Mouse (Mus musculus) embryo, embryonic 11.5 days (tissue): Measurements from ENCODE around the gene Clec4n.
"Not testable (repeated sequence)": the region's sequence is repeated elsewhere in the genome, so short reads cannot be mapped to it uniquely, and the experiment has no call there.

Experiments
- DNase-seq: peaks from one replicate; pipeline ENCODE4 v3.0.0-alpha.2; 2012; ENCODE audit warnings: low read depth, low spot score

Gene Clec4n

DNA sequence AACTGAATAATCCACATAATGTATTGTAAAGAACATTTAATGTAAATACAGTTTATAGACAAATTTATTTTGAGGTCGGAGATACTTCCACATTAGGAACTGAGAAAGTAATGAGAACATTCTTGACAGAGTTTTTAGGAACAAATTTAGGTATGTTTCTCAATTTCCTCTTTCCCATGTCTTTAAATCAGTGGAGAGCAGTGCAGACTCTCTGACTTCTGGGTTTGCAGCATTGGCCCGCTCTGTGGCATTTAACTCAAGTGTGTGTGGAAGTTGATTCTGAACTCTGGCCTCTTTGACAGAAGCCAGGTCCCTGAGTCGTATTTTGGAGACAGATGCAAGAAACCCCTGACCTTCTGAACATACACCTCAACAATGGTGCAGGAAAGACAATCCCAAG lies at the start of gene Clec4n:
Clec4n (plus strand) TSS at position 200 of the 400 bp plus-strand sequence.
- DNase-seq: no peak

DNA sequence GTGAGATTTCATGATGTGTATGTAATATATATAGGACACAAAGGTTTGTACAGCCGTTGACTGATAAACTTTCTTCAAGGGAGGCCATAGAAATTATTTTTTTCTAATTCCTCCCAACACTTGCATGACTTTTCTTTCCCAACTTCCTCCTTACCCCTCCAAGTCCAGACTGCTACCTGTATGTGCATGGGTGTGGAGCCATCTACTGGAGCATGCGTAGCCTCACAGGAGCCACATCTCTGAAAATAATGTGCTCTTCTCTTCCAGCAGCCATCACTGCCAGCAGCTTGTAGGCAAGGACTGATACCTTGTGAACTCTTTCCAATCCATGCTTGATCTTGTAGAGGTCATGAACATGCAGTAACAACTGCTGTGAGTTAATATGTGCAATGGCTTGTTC lies 44.8 kb upstream of the Clec4n start:
- DNase-seq: not testable (repeated sequence)

DNA sequence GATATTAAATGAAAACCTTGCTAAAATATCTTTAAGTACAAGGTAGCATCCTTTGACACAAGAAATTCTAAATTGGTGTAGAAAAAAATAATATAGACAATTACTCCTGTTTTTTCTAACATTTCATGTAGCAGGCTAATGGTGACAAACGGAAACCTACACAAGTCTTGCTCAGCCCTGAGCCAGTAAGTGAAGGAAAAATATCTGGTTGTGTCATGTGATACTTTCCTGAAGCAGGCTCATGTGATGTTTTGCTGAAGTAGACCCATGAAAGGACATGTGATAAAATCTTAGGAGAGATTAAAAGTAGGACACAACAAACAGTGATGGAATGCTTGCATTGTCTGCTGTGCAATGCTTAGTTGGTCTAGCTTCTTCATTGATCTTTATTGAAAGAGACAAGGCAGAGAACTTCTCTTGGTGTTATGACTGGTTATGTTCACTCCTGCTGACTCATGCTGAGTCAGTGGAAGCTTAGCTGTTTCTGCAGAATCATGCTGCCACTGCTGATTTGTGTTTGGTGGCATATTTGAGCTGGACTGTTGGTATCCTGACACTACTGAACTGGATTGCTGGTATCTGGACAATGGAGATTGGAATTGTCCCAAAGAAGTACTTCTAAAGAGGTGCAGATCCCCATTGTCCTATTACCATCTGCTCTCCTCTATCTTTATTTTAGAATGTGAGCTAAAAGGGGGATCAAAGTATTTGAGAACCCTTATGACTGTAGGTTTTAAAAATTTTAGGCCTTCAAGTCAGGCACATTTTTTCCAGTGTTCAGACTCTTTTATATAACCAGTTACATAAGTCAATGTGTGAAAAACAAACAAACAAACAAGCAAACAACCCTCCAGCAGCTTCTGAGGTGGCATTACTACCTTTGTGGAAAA lies 22.2 kb upstream of the Clec4n start:
- DNase-seq: no peak

DNA sequence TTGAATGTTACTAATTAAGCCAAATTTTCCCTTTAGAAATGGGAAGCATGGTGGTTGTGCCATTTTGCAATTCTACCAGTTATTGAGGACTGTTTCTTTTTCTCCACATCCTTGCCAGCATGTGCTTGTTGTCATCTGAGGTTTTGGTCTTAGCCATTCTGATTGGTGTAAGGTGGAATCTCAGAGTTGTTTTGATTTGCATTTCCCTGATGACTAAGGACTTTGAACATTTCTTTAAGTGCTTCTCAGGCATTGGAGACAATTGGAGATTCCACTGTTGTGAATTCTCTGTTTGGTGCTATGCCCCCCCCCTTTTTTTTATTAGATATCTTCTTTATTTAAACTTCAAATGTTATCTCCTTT lies 21.6 kb upstream of the Clec4n start:
- DNase-seq: not testable (repeated sequence)

DNA sequence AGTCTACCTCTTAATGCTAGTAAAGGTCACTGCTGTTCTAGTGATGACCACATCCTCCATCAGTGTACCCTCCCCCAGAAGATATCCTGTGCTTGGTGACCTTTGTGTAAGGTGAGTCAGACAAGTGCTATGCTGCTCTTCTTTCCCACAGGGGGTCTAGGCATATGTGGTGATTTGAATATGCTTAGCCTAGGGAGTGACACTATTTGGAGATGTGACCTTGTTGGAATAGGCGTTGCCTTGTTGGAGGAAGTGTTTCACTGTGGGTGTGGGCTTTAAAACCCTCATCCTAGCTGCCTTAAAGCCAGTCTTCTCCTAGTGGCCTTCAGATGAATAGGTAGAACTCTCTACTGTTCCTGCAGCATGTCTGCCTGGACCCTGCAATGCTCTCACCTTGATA lies 17.9 kb upstream of the Clec4n start:
- DNase-seq: no peak

DNA sequence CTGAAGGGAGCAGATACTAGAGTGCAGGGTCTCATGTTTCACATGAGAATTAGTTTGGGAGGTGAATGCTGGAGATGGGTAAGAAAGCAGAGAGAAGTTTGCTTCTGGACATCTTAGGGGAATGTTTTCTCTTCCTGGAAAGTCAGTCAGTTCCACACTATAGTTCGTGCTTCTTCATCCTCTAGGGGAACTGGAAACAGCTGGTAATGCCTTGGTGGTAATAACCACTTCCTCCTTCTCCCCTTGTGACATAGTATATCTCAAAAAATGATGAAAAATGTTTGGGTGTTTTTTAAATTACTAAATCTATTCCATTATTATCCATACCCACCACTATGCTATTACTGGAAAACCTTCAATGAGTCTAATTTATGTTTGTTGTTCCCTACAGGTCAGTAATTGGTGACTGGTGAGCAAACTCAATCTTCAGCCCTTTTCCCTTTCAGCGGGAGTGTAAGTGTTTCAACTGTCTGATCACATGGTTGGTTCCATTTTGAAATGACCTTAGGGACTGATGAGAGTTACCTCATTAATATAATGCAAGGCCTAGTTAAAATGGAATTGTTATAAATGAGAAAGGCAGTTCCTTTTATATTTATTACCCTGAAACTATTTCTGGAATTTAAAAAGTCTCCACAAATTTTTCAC lies 2.0 kb upstream of the Clec4n start:
- no peak for DNase-seq

DNA sequence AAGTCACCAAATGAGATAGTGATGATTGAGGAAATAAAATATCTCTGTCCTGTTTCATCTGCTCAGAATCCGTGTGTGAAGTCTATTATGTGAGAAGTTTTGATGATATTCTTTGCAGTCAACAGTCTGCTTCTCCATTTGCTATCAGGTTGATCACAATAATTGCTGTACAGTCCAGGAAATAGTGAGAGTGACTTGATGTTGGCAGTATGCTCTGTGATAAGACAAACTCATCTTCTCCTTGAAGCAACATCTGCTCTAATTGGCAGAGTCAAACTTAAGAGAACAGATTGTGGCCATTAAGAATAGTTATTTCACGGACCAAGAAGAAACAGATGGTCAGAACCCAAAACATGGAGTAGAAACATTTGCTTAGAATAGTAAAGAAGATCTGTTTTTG lies 1.5 kb downstream of the Clec4n start:
- no peak for DNase-seq

DNA sequence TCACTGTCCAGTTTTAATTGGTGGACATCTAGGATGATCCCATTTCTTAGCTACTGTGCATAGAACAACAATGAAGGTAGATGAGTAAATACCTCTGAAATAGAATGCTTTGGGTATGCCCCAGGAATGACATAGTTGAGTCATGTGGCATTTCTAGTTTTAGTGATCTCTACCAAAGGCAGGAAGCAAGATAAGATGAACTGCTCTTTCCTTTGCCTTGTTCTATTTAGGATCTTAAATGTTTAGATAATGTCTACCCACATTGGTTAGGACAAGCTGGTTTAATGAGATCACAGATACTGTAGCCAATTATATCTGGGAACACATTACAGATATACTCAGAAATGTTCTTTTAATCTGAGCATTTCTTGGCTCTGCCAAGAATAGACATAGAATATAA lies 7.9 kb downstream of the Clec4n start:
- DNase-seq: no peak

DNA sequence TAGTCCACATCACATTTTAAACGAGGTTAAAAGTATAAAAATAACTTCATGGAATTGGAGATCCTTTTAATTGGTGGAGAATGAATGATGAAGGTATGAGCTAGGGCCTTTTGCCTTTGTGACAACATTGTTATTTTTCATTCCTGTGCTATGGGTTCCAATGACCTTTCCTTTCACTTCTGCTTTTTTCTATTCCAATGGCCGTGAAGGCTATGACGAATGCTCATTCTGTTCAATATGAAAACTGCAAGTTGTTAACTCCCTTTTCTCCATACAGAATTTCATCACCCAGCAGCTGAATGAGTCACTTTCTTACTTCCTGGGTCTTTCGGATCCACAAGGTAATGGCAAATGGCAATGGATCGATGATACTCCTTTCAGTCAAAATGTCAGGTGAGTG lies 14.6 kb downstream of the Clec4n start:
- no peak for DNase-seq

DNA sequence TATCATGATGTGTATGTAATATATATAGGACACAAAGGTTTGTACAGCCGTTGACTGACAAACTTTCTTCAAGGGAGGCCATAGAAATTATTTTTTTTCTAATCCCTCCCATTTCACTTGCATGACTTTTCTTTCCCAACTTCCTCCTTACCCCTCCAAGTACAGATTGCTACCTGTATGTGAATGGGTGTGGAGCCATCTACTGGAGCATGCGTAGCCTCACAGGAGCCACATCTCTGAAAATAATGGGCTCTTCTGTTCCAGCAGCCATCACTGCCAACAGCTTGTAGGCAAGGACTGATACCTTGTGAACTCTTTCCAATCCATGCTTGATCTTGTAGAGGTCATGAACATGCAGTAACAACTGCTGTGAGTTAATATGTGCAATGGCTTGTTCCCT lies 19.2 kb downstream of the Clec4n start:
- not testable (repeated sequence) for DNase-seq

DNA sequence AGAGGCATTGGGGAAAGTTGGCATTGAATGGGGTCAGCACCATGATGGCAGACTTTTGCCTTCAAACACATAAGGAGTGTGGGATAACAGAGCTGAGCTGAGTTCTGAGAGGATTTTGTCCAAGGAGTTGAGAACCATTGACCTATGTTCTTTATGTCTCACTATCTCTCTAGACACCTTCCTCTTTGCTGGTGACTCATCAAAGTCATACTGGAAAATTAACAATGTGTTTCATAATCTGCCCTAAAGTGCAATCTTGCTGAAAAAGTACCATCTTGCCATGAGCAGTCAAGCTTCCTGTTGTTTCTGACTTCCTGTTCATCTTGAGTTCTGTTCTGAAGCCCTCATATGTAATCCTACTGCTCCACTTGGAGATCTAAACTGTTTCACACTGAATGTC lies 23.1 kb downstream of the Clec4n start:
- DNase-seq: no peak

DNA sequence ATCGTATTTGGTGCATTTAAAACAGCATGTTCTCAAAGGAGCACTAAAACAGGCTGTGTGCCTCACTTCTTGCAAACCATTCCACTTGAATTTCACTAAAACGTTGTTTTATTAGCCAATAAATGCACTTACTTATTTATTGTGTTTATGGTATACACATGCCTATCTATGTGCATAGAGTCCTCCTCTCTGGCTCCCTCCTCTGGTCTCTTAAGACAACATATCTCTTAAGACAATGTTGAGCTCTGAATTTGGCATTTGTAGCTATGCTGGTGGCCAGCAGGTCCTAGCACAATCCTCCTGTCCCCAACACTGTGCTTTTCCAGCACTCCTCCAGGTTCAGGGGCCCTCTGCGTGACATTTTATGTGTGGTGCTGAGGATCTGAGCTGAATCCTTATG lies 29.3 kb downstream of the Clec4n start:
- no peak for DNase-seq

DNA sequence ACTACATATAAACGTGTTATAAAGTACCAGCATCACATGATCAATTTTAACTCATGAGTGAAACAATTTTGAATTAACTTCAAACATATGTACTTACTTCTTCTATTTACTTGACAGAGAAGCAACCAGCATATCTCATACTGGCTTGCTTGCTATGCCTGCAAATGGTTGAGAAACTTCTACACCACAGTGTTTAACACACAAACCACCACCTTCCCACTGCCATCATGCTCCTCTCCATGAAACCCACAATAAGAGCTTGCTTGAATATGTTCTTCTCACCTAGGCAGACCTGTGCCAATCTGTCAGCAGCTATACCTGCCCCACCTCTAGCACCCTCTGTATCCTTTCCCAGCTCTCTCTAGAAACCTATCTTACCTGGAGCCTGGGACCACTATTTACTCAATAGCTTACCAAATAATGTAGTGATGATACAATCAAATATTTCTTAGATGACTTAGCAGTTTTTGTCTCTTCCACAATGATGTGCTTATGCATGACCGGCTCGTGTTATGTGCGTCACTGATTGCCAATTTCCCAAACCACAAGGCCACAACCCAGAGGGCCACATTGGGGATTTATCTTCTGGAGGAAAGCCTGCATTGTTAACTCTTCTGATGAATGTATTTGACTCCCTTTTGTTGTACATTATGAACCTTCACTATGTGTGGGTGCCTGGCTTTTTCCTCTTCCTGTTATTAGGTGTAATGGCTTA lies 30.4 kb downstream of the Clec4n start:
- DNase-seq: no peak

DNA sequence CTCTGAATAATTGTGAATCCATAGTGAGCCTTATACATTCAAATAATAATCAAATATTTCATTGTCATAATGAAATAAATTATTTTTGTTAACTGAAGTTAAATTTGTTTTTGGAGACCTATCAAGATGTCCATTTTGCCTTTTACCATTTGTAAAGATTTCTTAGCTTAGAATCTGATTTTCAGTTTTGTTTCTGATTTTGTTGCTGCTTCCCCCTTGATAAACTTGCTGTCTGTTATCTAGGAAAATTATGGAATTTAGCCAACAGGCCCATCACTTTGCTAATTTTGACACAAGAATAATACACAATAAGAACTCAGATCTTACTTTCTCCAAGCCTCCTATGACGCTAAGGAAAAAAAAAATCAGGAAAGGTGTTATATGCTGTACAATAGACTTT lies 31.2 kb downstream of the Clec4n start:
- no peak for DNase-seq

DNA sequence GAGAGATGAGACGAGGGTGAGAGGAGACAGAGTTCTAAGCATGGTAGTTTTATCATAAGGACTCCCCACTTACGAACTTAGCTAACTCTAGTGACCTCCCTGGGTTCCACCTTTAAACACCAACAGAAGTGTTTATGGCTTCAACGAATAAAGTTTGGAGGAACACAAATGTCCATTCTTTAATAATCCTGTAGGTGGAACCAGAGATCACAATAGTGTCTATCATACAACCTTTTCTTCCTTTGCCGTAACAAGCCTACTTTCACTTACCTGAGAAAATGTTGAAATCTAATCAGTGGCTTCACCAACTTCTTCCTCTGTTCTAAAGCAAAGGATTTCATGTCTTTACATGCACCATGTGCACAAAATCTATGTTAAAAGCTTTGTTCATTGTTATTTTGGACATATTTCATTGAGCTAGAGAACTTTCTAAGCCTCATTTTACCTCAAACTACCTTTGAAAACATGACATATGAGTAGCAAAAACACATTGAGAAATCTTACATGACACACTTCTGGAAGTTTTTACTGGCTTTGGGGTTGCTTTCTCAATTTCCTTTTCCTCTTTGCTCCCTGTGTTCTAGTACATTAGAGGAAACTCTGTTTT lies 32.0 kb downstream of the Clec4n start, which contains the start of gene Clec4d:
Clec4d (plus strand) TSS at position 557 of the 607 bp plus-strand sequence.
- no peak for DNase-seq

DNA sequence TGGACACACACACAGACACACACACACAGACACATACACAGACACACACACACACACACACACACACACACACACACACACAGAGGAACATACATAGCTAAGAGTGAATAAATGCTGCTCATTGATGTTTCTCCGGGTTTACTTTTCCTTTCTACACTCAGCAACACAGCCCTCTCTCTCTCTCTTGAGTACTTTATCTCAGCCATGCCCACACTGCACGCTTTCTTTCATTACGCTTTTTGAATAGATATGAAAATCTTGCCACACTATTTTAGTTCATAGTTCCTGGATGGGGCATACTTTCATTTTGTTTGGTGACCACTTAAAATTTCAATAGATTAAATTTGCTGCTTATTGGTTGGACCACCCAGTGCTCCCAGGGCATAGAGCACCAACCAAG lies 34.6 kb downstream of the Clec4n start:
- no peak for DNase-seq

DNA sequence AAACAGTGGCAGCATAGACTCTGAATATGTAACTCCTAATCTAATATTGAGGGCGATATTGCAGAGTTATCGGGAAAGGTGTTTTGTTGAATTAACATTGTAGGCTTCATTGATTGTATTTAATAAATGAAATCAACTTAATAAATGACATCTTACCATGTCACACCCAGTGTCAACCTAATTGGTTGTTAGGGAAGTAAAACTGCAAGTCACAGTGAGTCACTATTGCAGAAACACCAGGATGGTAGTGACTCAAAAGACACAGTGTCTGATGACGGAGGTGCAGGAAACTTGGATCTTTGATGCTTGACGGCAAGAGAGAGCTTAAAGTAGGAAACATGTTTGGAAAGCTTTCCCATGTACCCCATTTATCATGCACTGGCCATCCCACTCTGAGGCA lies 36.2 kb downstream of the Clec4n start:
- no peak for DNase-seq

DNA sequence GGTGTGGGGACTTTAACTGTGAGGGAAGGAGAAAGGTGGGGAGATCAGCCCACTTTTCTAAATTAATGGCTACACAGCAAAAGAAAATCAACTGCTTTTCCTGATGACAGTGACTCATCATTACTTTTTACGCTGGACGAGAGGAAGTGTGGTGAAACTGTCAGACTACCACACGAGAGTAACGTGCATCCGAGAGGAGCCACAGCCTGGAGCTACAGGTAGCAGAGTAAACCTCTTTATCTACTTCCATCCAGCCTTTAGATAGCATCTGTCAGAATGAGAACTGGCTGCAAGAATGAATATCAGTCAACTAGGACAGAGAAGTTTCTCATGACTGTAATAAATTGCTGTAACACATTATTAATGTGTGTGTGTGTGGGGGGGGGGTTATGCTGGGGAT lies 37.3 kb downstream of the Clec4n start:
- DNase-seq: no peak

DNA sequence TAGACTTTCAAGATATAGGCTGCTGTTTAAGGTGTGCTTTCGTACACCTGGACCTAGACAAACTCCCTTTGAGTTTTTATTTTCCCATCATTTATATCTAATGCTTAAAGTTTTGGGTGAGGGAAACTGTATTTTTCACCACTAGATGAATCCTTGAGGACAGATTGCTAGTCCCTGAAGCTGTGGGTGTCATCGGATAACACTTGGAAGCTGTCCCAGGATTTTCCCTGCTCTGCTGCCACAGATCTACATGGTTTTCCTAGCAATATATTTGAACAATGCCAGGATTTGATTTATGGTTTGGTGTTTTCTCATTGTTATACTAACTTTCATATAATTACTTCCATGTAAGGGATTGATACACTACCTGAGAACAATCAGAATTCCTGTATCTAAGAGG lies 49.8 kb downstream of the Clec4n start:
- DNase-seq: no peak

DNA sequence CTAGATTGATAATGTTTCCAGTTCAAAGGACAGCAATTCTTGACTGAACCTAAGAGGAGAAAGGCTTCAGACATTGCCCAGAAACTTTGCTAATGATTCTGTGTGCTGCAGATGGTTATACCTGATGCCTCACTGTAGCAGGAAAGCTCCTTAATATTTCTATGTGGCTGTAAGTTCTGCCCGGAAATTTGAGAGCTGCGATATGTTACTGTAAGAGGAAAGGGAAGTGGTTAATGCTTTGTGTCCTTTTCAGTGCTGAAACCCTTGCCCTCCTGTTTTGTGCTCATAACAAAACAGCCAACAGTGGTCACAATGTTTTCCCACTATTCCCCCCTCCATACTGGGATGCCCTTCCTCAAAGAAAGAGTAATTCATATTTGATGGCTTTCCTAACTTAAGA lies 56.7 kb downstream of the Clec4n start:
- DNase-seq: no peak

DNA sequence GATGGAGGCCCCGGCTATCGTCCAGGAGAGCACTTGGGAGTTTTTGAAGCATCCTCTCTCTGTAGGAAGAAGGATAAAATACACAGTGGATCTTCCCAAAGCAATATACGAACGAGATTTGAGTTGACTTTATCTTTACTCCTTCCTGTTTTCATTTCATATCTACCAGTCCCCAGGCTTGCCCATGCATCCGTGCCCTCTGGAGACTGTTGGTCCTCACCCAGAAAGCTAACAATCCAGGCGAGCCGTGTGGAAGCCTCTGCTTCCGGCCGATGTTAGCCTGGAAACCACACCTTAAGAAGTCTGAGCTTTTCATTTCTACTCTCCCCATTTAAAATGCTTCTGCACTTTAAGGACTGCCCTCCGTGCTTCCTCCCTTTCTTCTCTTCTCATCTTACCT lies 59.3 kb downstream of the Clec4n start:
- no peak for DNase-seq

DNA sequence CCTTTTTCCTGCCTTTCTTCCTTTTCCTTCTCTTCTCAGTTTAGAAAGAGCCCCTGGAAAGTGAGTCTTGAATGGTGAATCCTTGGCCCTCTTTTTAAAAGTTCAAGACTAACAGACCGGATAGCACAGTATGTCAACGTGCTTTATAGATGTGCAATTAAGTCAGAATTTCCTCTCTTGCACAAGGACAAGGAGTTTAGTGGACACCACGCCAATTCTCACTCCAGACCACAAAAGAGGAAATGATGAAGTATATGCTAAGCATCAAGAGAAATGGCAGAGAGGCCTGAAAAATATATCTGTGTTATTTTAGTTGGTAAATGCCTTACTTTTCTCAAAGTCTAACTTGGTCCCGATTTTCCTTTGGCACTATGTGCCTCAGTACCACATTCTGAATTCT lies 60.1 kb downstream of the Clec4n start, which contains the start of gene Clec4e:
Clec4e (minus strand) TSS at position 118 of the 400 bp plus-strand sequence.
- no peak for DNase-seq
